Mouse (Mus musculus) liver, embryonic 15.5 days (tissue): Measurements from ENCODE around the gene Zranb1. TPM values are rescaled to one million over a fixed set of nuclear protein-coding genes. Genes with fewer than 3 reads are reported as not detected.

Experiments
- ATAC-seq: fragments of 200-750 bp; cut with Nextera tagmentation; 2 replicates; pipeline ENCODE4 v1.8.0; 2017; ENCODE audit warnings: moderate number of reproducible peaks, mild to moderate bottlenecking, moderate library complexity; ENCODE audit not compliant: insufficient read depth
- H3K27ac ChIP-seq: fragments of 300-500 bp; sonication (generic); replicated peaks from 2 replicates; pipeline ENCODE4 v1.5.1; 2015; ENCODE audit warnings: mild to moderate bottlenecking, inconsistent platforms
- H3K27me3 ChIP-seq: fragments of 300-500 bp; sonication (generic); 2 replicates; pipeline ENCODE4 v1.6.1; 2015; ENCODE audit warnings: mild to moderate bottlenecking, inconsistent platforms
- H3K36me3 ChIP-seq: fragments of 300-500 bp; sonication (generic); replicated peaks from 2 replicates; pipeline ENCODE4 v1.6.1; 2015; ENCODE audit warnings: moderate library complexity, mild to moderate bottlenecking, inconsistent platforms
- H3K4me1 ChIP-seq: fragments of 300-500 bp; sonication (generic); replicated peaks from 2 replicates; pipeline ENCODE4 v1.6.1; 2015; ENCODE audit warnings: inconsistent platforms
- H3K4me2 ChIP-seq: fragments of 300-500 bp; sonication (generic); 2 replicates; pipeline ENCODE4 v1.6.1; 2015; ENCODE audit warnings: moderate library complexity, mild to moderate bottlenecking, inconsistent platforms
- H3K4me3 ChIP-seq: fragments of 300-500 bp; sonication (generic); replicated peaks from 2 replicates; pipeline ENCODE4 v1.5.1; 2015; ENCODE audit warnings: mild to moderate bottlenecking, inconsistent platforms
- H3K9ac ChIP-seq: fragments of 300-500 bp; sonication (generic); 2 replicates; pipeline ENCODE4 v1.6.1; 2015; ENCODE audit warnings: moderate library complexity, mild to moderate bottlenecking, inconsistent platforms
- H3K9me3 ChIP-seq: fragments of 300-500 bp; sonication (generic); replicated peaks from 2 replicates; pipeline ENCODE4 v1.6.1; 2016; ENCODE audit warnings: inconsistent platforms
- WGBS: fragments of 180-500 bp; shearing (Covaris S2); methylation state at CpG from one replicate; pipeline ENCODE4 v1.1.7; 2015; ENCODE audit warnings: mixed read lengths; ENCODE audit not compliant: insufficient replicate concordance; 5-methylcytosine and 5-hydroxymethylcytosine counted together
- polyA plus RNA-seq: library from polyadenylated mRNA; unstranded; fragments of >200 nt; fragmentation: Nextera tagmentation; extraction: Ambion mirVana; gene quantifications from 2 replicates; pipeline ENCODE4 v1.2.1, GENCODE M21; 2015

The Zranb1 gene
- polyA plus RNA-seq, 1 experiment from 2014 or later: 6.8 TPM

DNA sequence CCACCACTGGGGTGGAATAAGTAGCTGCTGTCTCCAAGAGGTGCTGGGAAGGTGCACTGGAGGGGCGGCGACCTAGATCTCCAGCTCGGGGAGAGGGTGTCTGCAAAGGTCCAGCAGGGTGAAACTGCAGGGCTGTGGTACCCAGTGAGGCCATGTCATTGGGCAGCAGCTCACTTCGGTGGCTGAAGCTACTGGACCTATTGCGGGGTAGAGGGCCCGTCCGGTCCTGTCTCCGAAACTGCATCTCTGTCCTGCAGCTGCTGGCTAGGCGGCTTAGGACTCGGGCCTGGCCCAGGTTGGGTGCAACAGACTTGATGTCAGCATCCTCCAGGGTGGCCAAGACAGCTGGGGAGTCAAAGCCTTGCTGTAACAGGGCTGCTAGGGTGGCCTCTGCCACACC is 83.0 kb downstream of the Zranb1 start:
- H3K4me2 ChIP-seq: no peak overlapping the region
- H3K9me3 ChIP-seq: no peaks in the 10 kb centered on the region
- no peak for ATAC-seq
- H3K9ac ChIP-seq: no peak overlapping the region
- H3K36me3 ChIP-seq: no peaks in the 10 kb centered on the region
- H3K4me1 ChIP-seq: peaks cover 9% of the 10 kb centered on the region; the same call in 1 of the 2 replicates
- 81% methylated on average over 10 of the region's 10 CpGs for WGBS
- H3K27me3 ChIP-seq: peaks cover 8% of the 10 kb centered on the region; the same call in 1 of the 2 replicates
- H3K27ac ChIP-seq: no peak overlapping the region
- no peak overlapping the region for H3K4me3 ChIP-seq

DNA sequence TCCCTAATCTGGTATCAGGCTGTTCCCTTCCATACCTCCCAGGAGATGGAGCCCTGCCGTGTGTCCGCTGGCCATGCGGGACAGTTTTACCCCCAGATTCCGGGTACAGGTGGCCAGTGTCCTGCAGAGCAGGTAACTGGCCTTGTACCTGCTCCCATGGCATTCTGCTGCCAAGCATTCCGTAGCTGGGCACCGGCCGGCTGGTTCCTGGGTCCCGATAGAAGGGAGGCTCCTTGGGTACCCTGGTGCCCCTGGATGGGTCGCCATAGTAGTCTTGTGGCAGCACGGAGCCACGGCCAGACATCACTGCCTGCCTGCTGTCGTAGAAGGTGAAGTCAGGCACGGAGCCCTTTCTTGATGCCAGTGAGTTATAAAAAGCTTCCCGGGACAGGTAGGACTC is 83.7 kb downstream of the Zranb1 start:
- no peak for ATAC-seq
- peaks cover 8% of the 10 kb centered on the region; the same call in 1 of the 2 replicates for H3K27me3 ChIP-seq
- 87% methylated on average over 14 of the region's 14 CpGs for WGBS
- no peaks in the 10 kb centered on the region for H3K36me3 ChIP-seq
- no peak overlapping the region for H3K4me2 ChIP-seq
- H3K4me3 ChIP-seq: no peak overlapping the region
- no peak overlapping the region for H3K9ac ChIP-seq
- H3K4me1 ChIP-seq: peaks cover 9% of the 10 kb centered on the region; the same call in 1 of the 2 replicates
- no peak overlapping the region for H3K27ac ChIP-seq
- H3K9me3 ChIP-seq: no peaks in the 10 kb centered on the region

DNA sequence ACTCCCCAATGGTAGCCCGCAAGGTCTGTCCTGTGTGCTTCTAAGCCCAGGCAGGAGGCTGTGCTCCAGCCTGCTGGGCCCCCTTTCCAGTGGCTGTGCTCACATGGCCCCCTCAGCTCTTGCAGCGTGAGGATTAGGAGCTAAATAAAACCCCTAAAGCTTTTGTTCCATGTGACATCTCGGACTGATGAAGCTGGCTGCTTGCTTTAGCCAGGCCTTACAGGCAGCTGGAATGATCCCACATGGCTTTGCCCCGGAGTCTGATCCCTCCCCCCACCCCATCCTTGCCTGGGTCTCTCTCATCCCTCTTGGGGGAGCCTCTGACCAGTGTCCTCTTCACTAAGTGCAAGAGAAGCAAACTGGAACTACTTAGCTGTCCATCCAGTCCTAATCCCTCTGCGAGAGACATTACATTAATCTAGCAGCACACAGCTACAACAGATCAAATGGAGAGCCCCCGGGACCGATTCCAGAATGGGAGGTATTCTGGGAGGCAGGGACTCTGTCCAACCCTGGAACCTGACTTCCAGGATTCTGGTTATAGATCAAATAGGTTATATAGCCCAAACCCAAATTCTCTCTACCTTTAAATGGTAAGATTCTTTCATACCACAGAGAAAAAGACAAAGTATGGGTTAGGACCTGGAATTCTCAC is 84.6 kb downstream of the Zranb1 start:
- no peak for ATAC-seq

DNA sequence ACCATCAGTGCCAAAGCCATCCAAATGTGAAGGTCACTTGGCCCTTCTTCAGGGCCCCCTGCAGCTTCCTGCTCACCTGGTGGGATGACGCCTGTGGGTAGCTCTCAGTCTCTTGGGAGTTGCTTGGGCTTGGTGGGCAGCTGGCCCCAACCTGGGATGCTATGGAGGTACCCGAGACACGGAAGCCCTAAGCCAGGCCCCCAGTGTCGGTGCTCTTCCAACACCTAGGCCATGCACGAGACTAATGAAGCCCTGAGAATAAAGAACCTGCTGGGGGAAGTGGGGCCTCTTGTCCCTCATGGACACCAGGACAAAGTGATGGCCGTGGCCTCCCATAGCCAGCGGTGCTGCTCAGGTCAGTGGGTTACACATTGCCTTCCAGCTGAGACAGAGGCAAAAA is 88.0 kb downstream of the Zranb1 start:
- Histone ChIP-seq H3K27me3 (peaks cover 8% of the 10 kb centered on the region; the same call in 1 of the 2 replicates), H3K4me2 (no peak overlapping the region), H3K36me3 (no peaks in the 10 kb centered on the region), H3K4me3 (no peak overlapping the region), H3K27ac (no peak overlapping the region), H3K9ac (no peak overlapping the region), H3K4me1 (no peaks in the 10 kb centered on the region), H3K9me3 (no peaks in the 10 kb centered on the region)
- no peak for ATAC-seq
- WGBS: 67% methylated on average over 7 of the region's 7 CpGs

More for the DNA sequence above, 84.6 kb downstream of the Zranb1 start:
- H3K9ac ChIP-seq: no peak overlapping the region
- no peaks in the 10 kb centered on the region for H3K9me3 ChIP-seq
- H3K4me3 ChIP-seq: no peak overlapping the region
- no peak overlapping the region for H3K4me2 ChIP-seq
- peaks cover 8% of the 10 kb centered on the region; the same call in 1 of the 2 replicates for H3K27me3 ChIP-seq
- WGBS: 69% methylated on average over 7 of the region's 7 CpGs
- peaks cover 9% of the 10 kb centered on the region; the same call in 1 of the 2 replicates for H3K4me1 ChIP-seq
- H3K27ac ChIP-seq: no peak overlapping the region
- H3K36me3 ChIP-seq: no peaks in the 10 kb centered on the region

DNA sequence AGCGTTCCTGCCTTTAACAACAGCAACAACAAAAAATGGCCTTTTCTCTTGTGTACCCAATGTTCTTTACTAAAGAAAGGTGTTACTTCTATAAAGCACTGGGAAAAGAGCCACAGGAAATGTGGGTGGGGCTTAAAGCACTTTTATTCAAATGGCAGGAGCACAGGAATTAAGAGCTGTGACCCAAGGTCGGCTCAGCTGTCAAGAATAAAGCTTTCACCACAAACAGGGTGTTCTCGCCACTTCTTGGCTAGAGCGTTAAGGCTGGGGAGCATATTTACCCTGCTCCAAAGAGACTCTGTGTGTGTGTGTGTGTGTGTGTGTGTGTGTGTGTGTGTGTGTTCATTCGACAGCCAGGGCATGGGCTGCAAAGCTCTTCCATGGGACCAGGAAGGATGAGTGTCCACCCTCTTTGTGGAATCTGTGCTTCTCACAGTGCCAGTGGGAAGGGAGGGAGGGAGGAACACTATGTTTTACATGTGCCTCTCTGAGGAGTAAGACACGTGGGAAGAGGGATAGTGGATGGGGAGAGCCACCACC is 88.6 kb downstream of the Zranb1 start:
- WGBS: 56% methylated on average over 6 of the region's 6 CpGs
- Histone ChIP-seq H3K27ac (no peak overlapping the region), H3K9me3 (no peaks in the 10 kb centered on the region), H3K4me1 (no peaks in the 10 kb centered on the region), H3K4me3 (no peak overlapping the region), H3K4me2 (no peak overlapping the region), H3K36me3 (no peaks in the 10 kb centered on the region), H3K27me3 (0 out of 2 replicates have a peak, but pooled peaks cover 2% of the 10 kb centered on the region), H3K9ac (no peak overlapping the region)
- no peak for ATAC-seq

DNA sequence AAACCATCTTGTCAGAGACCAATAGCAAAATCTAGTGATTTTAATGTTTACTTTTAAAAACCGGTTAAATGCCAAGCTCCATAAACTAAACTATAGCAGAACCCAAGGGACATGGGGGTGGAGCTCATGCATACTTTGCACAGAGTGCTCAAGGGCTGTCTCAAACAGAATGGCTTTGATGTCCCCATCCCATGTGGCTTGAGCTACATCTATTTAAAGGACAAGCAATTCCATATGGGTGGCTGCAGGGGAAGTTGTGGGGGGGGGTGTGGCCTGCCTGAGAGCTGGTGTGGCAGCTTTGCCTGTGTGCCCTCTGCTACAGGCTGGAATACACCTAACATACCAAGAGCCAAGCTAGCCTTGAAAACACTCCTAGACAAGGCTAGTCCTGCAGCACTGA is 93.8 kb downstream of the Zranb1 start:
- H3K27ac ChIP-seq: no peak overlapping the region

DNA sequence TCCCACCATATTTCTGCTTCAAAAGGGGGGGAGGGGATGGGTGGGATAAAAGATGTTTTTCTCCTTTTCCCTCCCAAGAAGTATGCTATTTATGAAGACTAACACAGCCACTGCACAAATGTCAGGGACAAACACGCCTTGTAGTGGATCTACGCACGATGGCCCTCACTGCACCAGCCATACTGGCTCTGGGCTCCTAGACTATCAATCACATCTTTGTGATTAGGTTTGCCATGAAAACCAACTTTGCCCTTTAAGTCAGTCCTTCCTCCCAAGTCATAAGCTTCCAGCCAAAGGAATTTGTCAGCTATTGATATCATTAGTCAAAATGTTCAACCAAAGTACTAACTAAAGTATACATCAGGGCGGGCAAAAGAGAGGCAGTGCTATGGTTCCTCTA is 97.0 kb downstream of the Zranb1 start:
- no peak for ATAC-seq
- no peak overlapping the region for H3K4me3 ChIP-seq
- H3K4me1 ChIP-seq: peaks cover 9% of the 10 kb centered on the region
- H3K36me3 ChIP-seq: no peaks in the 10 kb centered on the region
- no peaks in the 10 kb centered on the region for H3K9me3 ChIP-seq
- H3K27me3 ChIP-seq: no peaks in the 10 kb centered on the region
- H3K9ac ChIP-seq: no peak overlapping the region
- H3K27ac ChIP-seq: no peak overlapping the region
- no peak overlapping the region for H3K4me2 ChIP-seq
- WGBS: 78% methylated on average over 4 of the region's 4 CpGs

More for the DNA sequence above, 93.8 kb downstream of the Zranb1 start:
- H3K9me3 ChIP-seq: no peaks in the 10 kb centered on the region
- no peak overlapping the region for H3K9ac ChIP-seq
- H3K36me3 ChIP-seq: no peaks in the 10 kb centered on the region
- H3K4me3 ChIP-seq: no peak overlapping the region
- H3K4me1 ChIP-seq: peaks cover 3% of the 10 kb centered on the region; the same call in 1 of the 2 replicates
- 72% methylated on average over 1 of the region's 1 CpGs for WGBS
- H3K4me2 ChIP-seq: no peak overlapping the region
- no peak for ATAC-seq
- no peaks in the 10 kb centered on the region for H3K27me3 ChIP-seq

DNA sequence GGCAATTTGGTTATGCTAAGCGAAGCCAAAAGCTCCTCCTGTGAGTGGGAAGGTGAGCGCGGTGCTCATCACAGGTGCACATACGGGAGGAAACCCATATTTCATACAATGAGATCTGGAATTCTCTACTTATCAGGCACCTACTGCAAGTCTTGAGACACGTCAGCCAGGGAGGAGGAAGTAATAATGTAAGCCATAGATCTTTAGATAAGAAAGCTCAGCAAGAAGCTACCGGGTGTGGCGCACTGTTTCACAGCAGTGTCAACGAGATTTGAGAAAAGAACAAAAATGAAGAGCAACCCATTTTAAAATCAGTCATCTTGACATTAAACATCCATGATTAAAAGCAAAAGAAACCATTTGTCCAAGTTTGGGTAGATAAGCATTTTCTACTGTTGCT is 98.1 kb downstream of the Zranb1 start:
- Histone ChIP-seq H3K27me3 (no peaks in the 10 kb centered on the region), H3K4me1 (peaks cover 9% of the 10 kb centered on the region), H3K4me3 (no peak overlapping the region), H3K36me3 (no peaks in the 10 kb centered on the region), H3K4me2 (no peak overlapping the region), H3K27ac (no peak overlapping the region), H3K9ac (no peak overlapping the region), H3K9me3 (no peaks in the 10 kb centered on the region)
- ATAC-seq: no peak
- 48% methylated on average over 8 of the region's 8 CpGs for WGBS

DNA sequence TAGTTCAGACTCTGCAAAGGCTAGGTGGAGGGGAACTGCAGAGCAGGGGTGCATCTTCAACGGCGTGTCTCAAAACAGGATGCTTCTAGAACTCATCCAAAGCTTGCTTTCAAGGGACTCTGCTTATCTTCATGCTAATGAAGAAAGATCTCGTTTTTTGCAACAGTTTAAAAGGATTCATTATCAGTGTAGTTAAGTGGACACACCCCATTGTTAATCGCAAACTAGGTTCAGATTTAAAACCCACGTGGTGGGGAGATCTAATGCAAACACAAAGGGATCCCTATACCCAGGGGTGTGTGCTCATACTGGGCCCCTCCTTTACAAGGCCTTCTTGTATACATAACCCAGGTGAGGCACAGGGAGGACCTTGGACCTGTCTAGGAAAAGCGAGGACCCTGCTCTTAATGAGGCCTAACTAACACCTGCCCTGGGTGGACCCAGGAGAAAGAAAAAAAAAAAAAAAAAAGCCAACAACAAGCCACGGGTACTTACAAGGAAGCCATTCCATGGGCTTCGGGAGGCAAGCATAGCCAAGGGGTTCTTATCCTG is 98.6 kb downstream of the Zranb1 start:
- no peak overlapping the region for H3K4me3 ChIP-seq
- H3K36me3 ChIP-seq: no peaks in the 10 kb centered on the region
- H3K27ac ChIP-seq: no peak overlapping the region
- peaks cover 9% of the 10 kb centered on the region for H3K4me1 ChIP-seq
- no peaks in the 10 kb centered on the region for H3K9me3 ChIP-seq
- no peak for ATAC-seq
- no peaks in the 10 kb centered on the region for H3K27me3 ChIP-seq
- H3K4me2 ChIP-seq: no peak overlapping the region
- H3K9ac ChIP-seq: no peak overlapping the region
- 40% methylated on average over 8 of the region's 8 CpGs for WGBS

DNA sequence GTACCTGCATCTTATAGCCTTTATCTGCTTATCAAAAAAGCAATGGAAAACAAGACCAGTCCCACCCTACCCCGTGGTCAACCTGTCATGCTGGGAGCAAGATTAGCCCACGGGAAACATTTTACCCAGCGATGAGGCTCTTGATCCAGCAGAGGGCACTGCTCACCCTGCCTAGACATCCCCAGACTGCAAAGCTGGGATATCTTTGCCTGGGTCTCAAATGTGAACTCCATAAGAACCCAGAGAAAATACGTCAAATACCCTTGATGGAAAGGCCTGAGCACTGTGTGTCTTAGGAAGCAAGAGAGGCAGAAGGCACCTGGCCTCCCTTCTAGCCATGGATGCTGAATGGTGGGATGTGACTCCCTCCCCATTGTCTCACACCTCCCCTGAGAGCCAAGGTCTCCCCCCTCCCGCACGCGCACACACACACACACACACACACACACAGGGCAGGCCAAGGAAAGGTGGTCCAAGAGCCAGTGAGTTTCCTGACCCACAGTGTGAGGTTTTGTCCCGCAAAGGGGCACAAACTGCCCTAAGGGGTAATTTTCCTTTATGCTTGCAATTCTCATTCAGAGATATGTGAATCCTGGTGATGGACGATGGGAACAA is 101.8 kb downstream of the Zranb1 start:
- H3K27me3 ChIP-seq: no peaks in the 10 kb centered on the region
- no peak overlapping the region for H3K4me3 ChIP-seq
- peaks cover 6% of the 10 kb centered on the region; the same call in 1 of the 2 replicates for H3K4me1 ChIP-seq
- H3K36me3 ChIP-seq: no peaks in the 10 kb centered on the region
- H3K9ac ChIP-seq: no peak overlapping the region
- 52% methylated on average over 9 of the region's 9 CpGs for WGBS
- H3K27ac ChIP-seq: no peak overlapping the region
- H3K4me2 ChIP-seq: no peak overlapping the region
- no peaks in the 10 kb centered on the region for H3K9me3 ChIP-seq
- no peak; the same call in 1 of the 2 replicates for ATAC-seq

DNA sequence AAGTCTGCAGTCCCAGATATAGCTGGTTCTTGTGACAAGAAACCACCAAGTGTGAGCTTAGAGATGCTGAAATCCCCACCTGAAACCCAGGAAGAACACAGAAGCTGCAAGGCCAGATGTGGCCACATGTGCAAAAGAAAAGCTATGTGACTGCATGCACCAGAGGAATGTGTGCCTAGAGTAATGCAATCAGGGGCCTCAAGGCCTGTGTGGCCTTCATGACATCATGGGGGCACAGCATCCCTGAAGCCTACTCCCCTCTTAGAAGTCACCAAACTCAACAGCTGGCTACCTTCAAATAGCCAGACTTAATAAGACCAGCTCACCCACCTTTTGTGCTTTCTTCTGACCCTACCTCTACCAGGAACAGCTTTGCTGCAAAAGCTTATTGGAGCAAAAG is 105.0 kb downstream of the Zranb1 start:
- no peaks in the 10 kb centered on the region for H3K27me3 ChIP-seq
- H3K9me3 ChIP-seq: no peaks in the 10 kb centered on the region
- H3K36me3 ChIP-seq: no peaks in the 10 kb centered on the region
- no peak overlapping the region for H3K4me2 ChIP-seq
- H3K4me3 ChIP-seq: no peak overlapping the region
- no peak for ATAC-seq
- H3K27ac ChIP-seq: no peak overlapping the region
- H3K4me1 ChIP-seq: peaks cover 6% of the 10 kb centered on the region; the same call in 1 of the 2 replicates
- H3K9ac ChIP-seq: no peak overlapping the region
